Mouse (Mus musculus): ENCODE measurements at regions not wholly inside any gene's neighbourhood (a gene's known extent, or its start where the extent isn't known, plus 50 kb on each side); places are given as distances from the start of the nearest gene placed in this dataset.
A peak's percentile ranks its signal among the peaks of the same experiment; 100 is the strongest.
"Not testable (repeated sequence)": the region's sequence is repeated elsewhere in the genome, so short reads cannot be mapped to it uniquely, and the experiment has no call there.

GRCm38 (mm10) chr2:51768298-51769271 is 141.3 kb downstream of the Tas2r134 start:
- WGBS, result 37% methylated on average over 12 of the region's 12 CpGs
- Histone ChIP-seq H3K4me3 (replicated peaks; ENCODE audit: low read length) (no peak overlapping the region), H3K4me1 (replicated peaks; ENCODE audit: control insufficient read depth, insufficient read depth, low read length) (peaks cover 18% of the 10 kb centered on the region), H3K9me3 (ENCODE audit: control insufficient read depth, low read length) (no peaks in the 10 kb centered on the region), H3K9ac (no peak overlapping the region), H3K4me2 (replicated peaks) (no peak overlapping the region), H3K36me3 (replicated peaks; ENCODE audit: control insufficient read depth, insufficient read depth) (no peaks in the 10 kb centered on the region), H3K27ac (peak overlapping the region; percentile 64; the same call in 1 of the 2 replicates), H3K27me3 (ENCODE audit: control insufficient read depth, insufficient read depth, low read length) (no peaks in the 10 kb centered on the region)
- peak; percentile 73 for DNase-seq (ENCODE audit: low spot score)
- ATAC-seq (ENCODE audit: low FRiP score), result peak; percentile 82

- 82% methylated on average over 1 of the region's 1 CpGs for WGBS
- no peak for DNase-seq (ENCODE audit: low spot score)
- no peaks in the 10 kb centered on the region for H3K36me3 ChIP-seq (replicated peaks; ENCODE audit: control insufficient read depth, insufficient read depth)
- H3K9me3 ChIP-seq (ENCODE audit: control insufficient read depth, low read length), result no peaks in the 10 kb centered on the region
- H3K4me3 ChIP-seq (replicated peaks; ENCODE audit: low read length), result no peak overlapping the region
- H3K9ac ChIP-seq, result no peak overlapping the region
- no peak overlapping the region for H3K27ac ChIP-seq
- no peak overlapping the region for H3K4me2 ChIP-seq (replicated peaks)
- no peaks in the 10 kb centered on the region for H3K4me1 ChIP-seq (replicated peaks; ENCODE audit: control insufficient read depth, insufficient read depth, low read length)
- H3K27me3 ChIP-seq (ENCODE audit: control insufficient read depth, insufficient read depth, low read length), result no peaks in the 10 kb centered on the region
- no peak for ATAC-seq (ENCODE audit: low FRiP score)
Measured at GRCm38 (mm10) chr2:51785169-51785568, 149.8 kb downstream of the Rbm43 start.

GRCm38 (mm10) chr2:51788896-51789295 is 146.1 kb downstream of the Rbm43 start:
- no peaks in the 10 kb centered on the region for H3K9me3 ChIP-seq (ENCODE audit: control insufficient read depth, low read length)
- DNase-seq (ENCODE audit: low spot score) (no peak), ATAC-seq (ENCODE audit: low FRiP score) (no peak)
- H3K36me3 ChIP-seq (replicated peaks; ENCODE audit: control insufficient read depth, insufficient read depth), result no peaks in the 10 kb centered on the region
- no peak overlapping the region for H3K4me3 ChIP-seq (replicated peaks; ENCODE audit: low read length)
- H3K4me1 ChIP-seq (replicated peaks; ENCODE audit: control insufficient read depth, insufficient read depth, low read length), result no peaks in the 10 kb centered on the region
- no peaks in the 10 kb centered on the region for H3K27me3 ChIP-seq (ENCODE audit: control insufficient read depth, insufficient read depth, low read length)
- WGBS, result 64% methylated on average over 3 of the region's 3 CpGs
- H3K27ac ChIP-seq, result no peak overlapping the region
- H3K9ac ChIP-seq, result no peak overlapping the region
- H3K4me2 ChIP-seq (replicated peaks), result no peak overlapping the region

GRCm38 (mm10) chr2:51793291-51793690 is 141.7 kb downstream of the Rbm43 start:
- H3K4me2 ChIP-seq (replicated peaks); H3K4me1 ChIP-seq (replicated peaks; ENCODE audit: control insufficient read depth, insufficient read depth, low read length); H3K9ac ChIP-seq; H3K36me3 ChIP-seq (replicated peaks; ENCODE audit: control insufficient read depth, insufficient read depth); H3K9me3 ChIP-seq (ENCODE audit: control insufficient read depth, low read length); H3K27ac ChIP-seq; DNase-seq (ENCODE audit: low spot score); H3K4me3 ChIP-seq (replicated peaks; ENCODE audit: low read length); ATAC-seq (ENCODE audit: low FRiP score); H3K27me3 ChIP-seq (ENCODE audit: control insufficient read depth, insufficient read depth, low read length): not testable (repeated sequence)
- 96% methylated on average over 2 of the region's 2 CpGs for WGBS

GRCm38 (mm10) chr2:51799856-51800255 is 135.1 kb downstream of the Rbm43 start:
- Histone ChIP-seq H3K4me3 (replicated peaks; ENCODE audit: low read length) (no peak overlapping the region), H3K27me3 (ENCODE audit: control insufficient read depth, insufficient read depth, low read length) (no peaks in the 10 kb centered on the region), H3K27ac (no peak overlapping the region), H3K9me3 (ENCODE audit: control insufficient read depth, low read length) (no peaks in the 10 kb centered on the region), H3K4me2 (replicated peaks) (no peak overlapping the region), H3K36me3 (replicated peaks; ENCODE audit: control insufficient read depth, insufficient read depth) (no peaks in the 10 kb centered on the region), H3K9ac (no peak overlapping the region), H3K4me1 (replicated peaks; ENCODE audit: control insufficient read depth, insufficient read depth, low read length) (no peaks in the 10 kb centered on the region)
- WGBS, result 92% methylated on average over 1 of the region's 1 CpGs
- DNase-seq (ENCODE audit: low spot score), result no peak
- no peak for ATAC-seq (ENCODE audit: low FRiP score)

GRCm38 (mm10) chr2:51822976-51823375 is 112.0 kb downstream of the Rbm43 start:
- H3K4me1 ChIP-seq (replicated peaks; ENCODE audit: control insufficient read depth, insufficient read depth, low read length), result no peaks in the 10 kb centered on the region; the same call in 1 of the 2 replicates
- no peaks in the 10 kb centered on the region for H3K27me3 ChIP-seq (ENCODE audit: control insufficient read depth, insufficient read depth, low read length)
- DNase-seq (ENCODE audit: low spot score), result no peak
- 81% methylated on average over 2 of the region's 2 CpGs for WGBS
- ATAC-seq (ENCODE audit: low FRiP score), result no peak
- H3K27ac ChIP-seq, result no peak overlapping the region
- H3K36me3 ChIP-seq (replicated peaks; ENCODE audit: control insufficient read depth, insufficient read depth), result no peaks in the 10 kb centered on the region
- no peak overlapping the region for H3K9ac ChIP-seq
- H3K9me3 ChIP-seq (ENCODE audit: control insufficient read depth, low read length), result no peaks in the 10 kb centered on the region
- H3K4me3 ChIP-seq (replicated peaks; ENCODE audit: low read length), result no peak overlapping the region
- no peak overlapping the region for H3K4me2 ChIP-seq (replicated peaks)

GRCm38 (mm10) chr2:51830286-51830944 is 104.5 kb downstream of the Rbm43 start:
- Histone ChIP-seq H3K9ac (no peak overlapping the region), H3K27me3 (ENCODE audit: control insufficient read depth, insufficient read depth, low read length) (no peaks in the 10 kb centered on the region), H3K9me3 (ENCODE audit: control insufficient read depth, low read length) (no peaks in the 10 kb centered on the region), H3K36me3 (replicated peaks; ENCODE audit: control insufficient read depth, insufficient read depth) (no peaks in the 10 kb centered on the region), H3K4me3 (replicated peaks; ENCODE audit: low read length) (no peak overlapping the region), H3K4me1 (replicated peaks; ENCODE audit: control insufficient read depth, insufficient read depth, low read length) (no peaks in the 10 kb centered on the region), H3K27ac (no peak overlapping the region), H3K4me2 (replicated peaks) (no peak overlapping the region)
- DNase-seq (ENCODE audit: low spot score) (peak; percentile 75), ATAC-seq (ENCODE audit: low FRiP score) (peak; percentile 57; the same call in 1 of the 2 replicates)
- 35% methylated on average over 7 of the region's 7 CpGs for WGBS

- Histone ChIP-seq H3K27ac (no peak overlapping the region), H3K4me3 (replicated peaks; ENCODE audit: low read length) (no peak overlapping the region), H3K9me3 (ENCODE audit: control insufficient read depth, low read length) (no peaks in the 10 kb centered on the region), H3K4me1 (replicated peaks; ENCODE audit: control insufficient read depth, insufficient read depth, low read length) (no peaks in the 10 kb centered on the region), H3K36me3 (replicated peaks; ENCODE audit: control insufficient read depth, insufficient read depth) (no peaks in the 10 kb centered on the region), H3K4me2 (replicated peaks) (no peak overlapping the region), H3K9ac (no peak overlapping the region), H3K27me3 (ENCODE audit: control insufficient read depth, insufficient read depth, low read length) (no peaks in the 10 kb centered on the region)
- 34% methylated on average over 9 of the region's 9 CpGs for WGBS
- ATAC-seq (ENCODE audit: low FRiP score) (peak; percentile 59; the same call in 1 of the 2 replicates), DNase-seq (ENCODE audit: low spot score) (no peak)
Measured at GRCm38 (mm10) chr2:51830965-51831720, 103.8 kb downstream of the Rbm43 start.

- no peak for DNase-seq (ENCODE audit: low spot score)
- H3K27me3 ChIP-seq (ENCODE audit: control insufficient read depth, insufficient read depth, low read length), result no peaks in the 10 kb centered on the region
- no peak for ATAC-seq (ENCODE audit: low FRiP score)
- H3K9ac ChIP-seq, result no peak overlapping the region
- H3K36me3 ChIP-seq (replicated peaks; ENCODE audit: control insufficient read depth, insufficient read depth), result no peaks in the 10 kb centered on the region
- WGBS, result 78% methylated on average over 5 of the region's 5 CpGs
- H3K4me2 ChIP-seq (replicated peaks), result no peak overlapping the region
- no peaks in the 10 kb centered on the region for H3K9me3 ChIP-seq (ENCODE audit: control insufficient read depth, low read length)
- no peak overlapping the region for H3K27ac ChIP-seq
- H3K4me3 ChIP-seq (replicated peaks; ENCODE audit: low read length), result no peak overlapping the region
- no peaks in the 10 kb centered on the region for H3K4me1 ChIP-seq (replicated peaks; ENCODE audit: control insufficient read depth, insufficient read depth, low read length)
Measured at GRCm38 (mm10) chr2:51837864-51838263, 97.1 kb downstream of the Rbm43 start.
